Mouse (Mus musculus) left cerebral cortex, adult 11 months (tissue): ENCODE data around the gene Vegfb.
A peak's percentile ranks its signal among the peaks of the same experiment; 100 is the strongest.
"Not testable (repeated sequence)": the region's sequence is repeated elsewhere in the genome, so short reads cannot be mapped to it uniquely, and the experiment has no call there.

Experiments
- DNase-seq: peaks from one replicate; pipeline ENCODE4 v3.0.0; 2022; ENCODE audit warnings: low spot score

Vegfb gene

DNA sequence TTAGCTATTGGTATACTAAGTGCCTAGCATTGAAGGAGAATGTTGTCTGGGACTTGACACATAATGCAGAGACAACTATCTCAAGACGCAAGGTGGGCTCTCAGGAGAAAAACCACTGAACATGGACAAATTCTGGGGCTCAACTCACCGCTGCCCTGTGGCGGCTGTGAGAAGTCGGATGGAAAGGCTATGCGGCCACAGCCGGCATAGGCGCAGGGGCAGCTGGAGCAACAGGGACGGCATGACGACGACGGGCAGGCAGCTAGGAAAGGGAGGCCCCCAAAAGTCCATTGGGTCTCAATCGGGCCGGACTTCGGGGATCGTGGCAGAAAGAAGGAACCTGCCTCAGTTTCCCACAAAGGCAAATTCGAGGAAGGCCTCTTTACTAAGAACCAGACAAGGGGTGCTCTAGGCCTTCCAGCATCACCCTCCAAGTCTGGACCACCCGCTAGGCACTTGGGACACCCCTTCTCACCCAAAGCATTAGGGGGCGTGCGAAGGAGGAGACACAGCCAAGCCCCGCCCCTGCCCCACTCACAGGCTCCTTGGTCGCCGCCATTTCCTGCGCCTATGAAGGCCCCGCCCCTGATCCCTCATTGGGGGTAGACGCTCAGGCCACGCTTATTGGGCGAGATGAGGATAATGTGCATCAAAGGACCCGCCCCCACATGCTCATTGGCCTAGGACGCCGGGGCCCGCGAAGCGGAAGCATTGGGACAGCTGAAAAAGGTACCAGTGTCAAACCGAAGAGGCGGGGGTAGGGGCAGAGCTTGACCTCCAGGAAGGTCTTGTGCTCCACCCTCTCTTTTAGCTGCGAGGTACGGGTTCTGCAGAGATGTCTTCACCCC is 4.8 kb upstream of the Vegfb start, which contains the start of gene Dnajc4:
Dnajc4 (minus strand) TSS at position 562 of the 848 bp plus-strand sequence.
- DNase-seq, result peak; percentile 94

DNA sequence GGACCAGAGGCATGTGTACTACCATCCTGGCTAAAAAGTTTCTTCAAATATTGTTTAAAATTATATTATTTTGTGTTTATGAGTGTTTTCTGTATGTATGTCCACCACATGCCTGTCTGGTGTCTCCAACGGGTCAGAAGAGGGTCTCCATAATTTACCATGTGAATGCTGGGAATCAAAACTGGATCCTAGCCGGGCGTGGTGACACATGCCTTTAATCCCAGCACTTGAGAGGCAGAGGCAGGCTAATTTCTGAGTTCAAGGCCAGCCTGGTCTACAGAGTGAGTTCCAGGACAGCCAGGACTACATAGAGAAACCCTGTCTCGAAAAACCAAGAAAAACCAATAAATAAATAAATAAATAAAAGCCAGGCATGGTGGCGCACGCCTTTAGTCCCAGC is 3.7 kb upstream of the Vegfb start:
- not testable (repeated sequence) for DNase-seq

DNA sequence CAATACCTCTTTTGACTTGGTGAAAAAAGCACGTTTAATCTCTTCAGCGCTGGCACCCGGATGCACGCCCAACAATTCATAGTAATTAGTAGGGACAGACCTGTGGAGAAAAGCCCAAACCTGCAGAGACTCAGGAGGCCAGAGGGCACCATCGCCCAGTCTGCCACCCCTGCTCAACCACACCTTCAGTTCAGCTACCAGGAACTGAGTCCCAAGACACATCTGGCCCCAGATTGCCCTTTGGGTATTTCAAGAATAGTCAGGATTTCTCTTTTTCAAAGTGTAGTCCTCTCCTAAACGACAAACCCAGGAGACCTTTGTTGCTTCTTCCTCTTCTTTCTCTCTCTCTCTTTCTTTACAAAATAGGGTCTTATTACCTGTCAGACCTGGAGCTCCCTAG is 3.3 kb upstream of the Vegfb start:
- DNase-seq, result no peak

DNA sequence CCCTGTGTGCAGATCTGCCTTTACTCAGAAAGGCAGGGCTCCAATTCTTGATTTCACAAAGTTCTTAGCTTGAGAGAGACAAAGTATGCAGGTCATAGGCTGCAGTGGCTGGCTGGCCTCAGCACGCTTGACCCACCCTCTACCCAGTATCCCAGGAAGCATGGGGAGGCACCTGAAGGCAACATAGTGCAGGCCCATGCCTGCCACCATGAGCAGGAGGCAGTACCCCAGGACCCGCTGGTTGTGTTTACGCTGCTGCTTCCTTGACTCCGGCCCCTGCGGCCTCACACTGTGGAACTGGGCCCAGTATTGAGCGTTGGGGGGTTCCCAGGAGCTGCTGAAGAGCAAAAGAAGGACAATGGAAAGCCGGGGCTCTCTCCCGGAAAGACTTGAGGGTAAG is 1.8 kb upstream of the Vegfb start:
- no peak for DNase-seq

DNA sequence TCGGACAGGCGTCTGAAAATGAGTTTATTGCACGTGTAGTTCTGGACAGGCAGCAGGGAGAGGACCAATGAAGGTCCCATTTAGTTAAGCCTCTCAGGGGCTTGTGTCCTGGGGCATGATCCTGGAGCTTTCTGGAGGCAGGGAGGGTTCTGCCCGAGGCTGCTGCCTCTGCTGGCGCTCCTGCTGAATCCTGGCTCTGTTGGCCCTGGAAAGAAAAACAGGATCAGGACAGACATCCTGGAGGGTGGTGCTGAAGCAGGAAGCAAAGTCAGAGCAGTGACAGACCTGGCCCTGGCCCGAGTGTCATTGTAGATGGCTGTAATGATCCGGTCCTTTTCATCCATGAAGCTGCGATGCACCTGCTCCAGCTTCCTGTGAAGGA is 444 bp upstream of the Vegfb start:
- DNase-seq, result no peak

DNA sequence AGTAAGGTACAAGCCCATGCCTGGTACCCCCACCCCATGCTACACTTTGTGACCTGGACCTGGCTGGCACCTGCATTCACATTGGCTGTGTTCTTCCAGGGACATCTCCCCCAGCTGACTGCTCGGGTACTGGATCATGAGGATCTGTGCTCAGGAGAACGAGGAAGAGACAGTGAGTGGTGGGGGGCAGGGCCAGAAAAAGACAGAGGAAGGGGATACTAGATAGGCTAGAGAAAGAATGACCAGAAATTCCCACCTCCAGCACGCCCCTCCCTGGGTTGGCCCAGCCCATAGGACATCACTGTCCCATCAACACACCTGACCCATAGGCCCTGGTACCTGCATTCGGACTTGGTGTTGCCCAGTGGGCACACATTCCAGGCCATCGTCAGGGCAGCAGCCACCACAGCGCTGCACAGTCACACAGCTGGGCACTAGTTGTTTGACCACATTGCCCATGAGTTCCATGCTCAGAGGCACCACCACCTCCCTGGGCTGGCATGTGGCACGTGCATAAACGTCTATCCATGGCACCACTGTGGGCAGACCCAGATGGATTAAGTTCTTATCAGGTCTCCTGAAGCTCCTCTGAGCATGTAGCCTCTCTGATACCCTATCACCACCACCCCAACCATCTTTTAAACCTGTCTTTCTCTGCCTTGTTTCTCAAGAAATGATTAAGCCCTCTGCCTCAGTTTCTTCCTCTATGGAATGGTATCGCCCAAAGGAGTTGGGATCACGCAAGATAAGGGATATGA is 1.3 kb downstream of the Vegfb start:
- no peak for DNase-seq

DNA sequence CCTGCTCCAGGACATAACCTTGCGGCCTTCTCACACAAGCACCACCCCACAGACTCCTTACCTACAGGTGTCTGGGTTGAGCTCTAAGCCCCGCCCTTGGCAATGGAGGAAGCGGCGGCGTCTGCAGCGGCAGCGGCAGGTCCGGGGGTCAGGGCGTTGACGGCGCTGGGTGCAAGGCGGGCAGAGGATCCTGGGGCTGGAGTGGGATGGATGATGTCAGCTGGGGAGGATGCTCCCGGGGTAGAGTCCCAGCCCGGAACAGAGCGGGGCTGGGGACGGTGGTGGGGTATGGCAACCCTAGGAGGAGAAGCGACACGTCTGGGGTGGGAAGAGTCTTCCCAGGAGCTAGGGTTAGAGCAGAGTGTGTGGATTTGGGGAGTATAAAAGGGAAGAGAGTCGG is 2.2 kb downstream of the Vegfb start:
- no peak for DNase-seq

DNA sequence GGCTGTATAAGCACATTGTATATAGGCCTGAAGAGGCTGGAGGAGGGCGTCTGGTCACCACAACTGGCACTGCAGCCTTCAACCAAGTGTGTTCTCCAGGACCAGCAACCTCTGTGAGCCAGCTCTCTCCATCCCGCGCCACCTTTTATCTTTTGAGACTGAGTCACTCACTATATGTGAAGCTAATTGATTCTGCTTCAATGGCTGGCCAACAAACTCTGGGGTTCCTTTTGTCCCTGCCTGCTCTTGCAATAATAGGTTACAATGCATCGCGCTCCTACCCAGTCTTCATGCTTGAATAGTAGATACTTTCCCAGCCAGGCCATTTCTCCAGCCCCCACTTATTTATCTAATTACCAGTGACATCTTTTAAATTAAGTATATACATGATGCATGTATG is 3.8 kb downstream of the Vegfb start:
- DNase-seq, result no peak

DNA sequence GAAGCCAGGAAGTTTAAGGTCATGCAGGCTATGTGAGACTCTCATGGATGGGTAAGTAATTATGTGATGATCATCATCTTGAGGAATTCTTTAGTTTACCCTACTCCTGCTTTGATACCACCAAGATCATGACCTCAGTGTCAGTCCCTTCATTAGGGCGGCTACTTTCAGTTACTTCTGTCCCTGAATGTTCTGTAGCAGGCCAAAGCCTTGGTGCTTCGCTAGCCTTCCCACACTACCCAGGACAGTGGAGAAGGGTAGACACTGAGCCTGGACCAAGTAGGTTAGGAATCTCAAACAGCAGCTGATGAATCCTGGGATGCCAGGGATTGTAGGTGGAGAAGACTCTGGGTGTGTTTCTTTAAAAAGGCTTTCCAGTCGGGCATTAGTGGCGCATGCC is 6.0 kb downstream of the Vegfb start:
- no peak for DNase-seq

DNA sequence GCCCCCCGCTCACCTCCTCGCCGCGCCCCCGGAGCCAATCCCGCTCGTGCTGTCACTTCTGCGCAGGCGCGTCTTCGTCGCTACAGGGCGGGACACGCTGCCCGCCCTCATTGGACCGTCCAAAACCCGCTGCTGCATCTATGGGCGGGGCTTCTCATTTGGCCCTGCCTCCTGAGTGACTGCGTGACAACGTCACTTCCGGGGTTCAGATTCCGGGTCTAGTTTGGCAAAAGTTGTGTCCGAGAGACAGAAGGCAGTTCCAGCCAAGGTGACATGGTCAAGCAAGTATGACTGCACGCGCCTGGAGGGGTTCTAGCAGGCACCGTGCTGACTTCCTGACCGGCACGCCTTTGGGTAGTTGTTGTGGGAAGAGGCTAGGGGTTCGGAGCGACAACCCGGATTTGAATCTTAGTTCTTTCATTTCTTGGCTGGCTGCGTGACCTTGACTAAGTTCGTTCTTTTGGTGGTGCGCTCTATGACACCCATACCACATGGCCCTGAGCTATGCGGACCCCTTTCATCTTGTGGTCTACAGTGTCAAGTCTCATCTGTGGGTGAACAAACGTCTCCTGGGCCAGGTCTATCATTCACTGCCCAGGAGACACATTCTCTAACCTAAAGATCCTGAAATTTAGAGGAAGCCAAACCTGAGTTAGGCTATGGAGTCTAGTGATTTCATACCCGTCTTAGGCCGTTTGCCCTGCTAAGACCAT is 6.9 kb downstream of the Vegfb start, which contains the start of gene Fkbp2:
Fkbp2 (minus strand) TSS at position 121 of the 713 bp plus-strand sequence.
- peak; percentile 98 for DNase-seq

DNA sequence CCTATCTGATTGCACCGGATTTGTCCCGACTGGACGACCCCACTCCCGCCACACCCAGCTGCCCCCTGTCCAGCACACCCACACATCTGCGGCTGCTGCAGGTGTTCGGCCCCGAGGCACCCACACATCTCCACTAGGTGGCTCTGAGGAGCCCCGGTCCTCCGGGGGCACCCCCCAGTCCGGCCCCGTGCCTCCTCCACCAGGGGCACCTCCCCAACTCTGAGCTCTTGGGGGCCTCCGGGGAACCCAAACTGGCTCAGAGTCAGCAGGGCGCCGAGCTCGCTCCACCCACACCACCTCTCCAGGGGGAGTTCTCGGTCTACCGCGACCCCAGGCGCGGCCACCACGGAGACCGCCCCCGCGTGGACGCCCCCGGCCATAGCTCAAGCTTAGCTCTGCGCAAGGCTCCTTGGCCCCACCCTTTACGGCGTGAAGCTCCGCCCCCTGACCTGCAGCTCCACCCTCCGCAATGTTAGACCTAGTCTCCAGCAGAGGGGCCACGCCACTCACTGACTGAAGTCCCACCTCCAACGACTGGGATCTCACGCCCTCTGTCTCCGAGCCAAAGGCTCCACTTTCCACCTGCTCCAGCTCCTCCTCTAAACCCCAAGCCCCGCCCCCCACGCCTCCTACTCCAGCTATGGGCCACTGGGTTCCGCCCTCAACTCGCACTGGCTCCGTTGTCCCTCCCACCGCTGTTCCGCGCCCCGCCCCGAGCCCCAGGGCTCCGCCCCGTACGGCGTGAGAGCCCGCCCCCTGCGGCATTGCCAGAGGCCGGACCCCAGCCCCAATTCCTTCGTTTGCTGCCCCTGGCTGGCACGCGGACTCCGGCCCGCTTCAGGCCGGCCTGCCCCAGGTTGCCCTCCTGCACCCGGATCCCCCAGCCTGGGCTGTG is 7.7 kb downstream of the Vegfb start:
- peak; percentile 98 for DNase-seq

DNA sequence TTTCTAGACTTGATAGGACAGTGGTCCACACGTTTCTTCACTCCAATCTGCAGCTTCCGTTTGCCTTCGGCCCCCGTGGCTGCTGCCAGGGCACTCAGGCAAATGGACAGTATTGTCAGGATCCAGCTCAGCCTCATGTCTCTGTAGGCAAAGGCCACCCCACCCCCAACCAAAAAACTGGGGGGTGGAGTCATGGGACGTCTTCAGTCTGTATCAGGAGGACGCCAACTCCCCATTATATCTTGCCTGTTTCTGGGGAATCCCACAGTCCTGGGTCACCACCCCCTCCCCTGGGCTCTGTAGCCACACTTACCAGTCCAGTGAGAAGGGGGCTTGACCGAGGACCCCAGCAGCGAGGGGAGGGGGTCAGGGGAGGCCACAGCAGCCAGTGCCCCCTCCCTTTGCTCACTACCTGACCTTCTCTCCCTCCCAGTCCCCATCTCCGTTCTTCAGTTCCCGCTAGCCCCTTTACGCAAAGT is 8.4 kb downstream of the Vegfb start:
- DNase-seq, result no peak

DNA sequence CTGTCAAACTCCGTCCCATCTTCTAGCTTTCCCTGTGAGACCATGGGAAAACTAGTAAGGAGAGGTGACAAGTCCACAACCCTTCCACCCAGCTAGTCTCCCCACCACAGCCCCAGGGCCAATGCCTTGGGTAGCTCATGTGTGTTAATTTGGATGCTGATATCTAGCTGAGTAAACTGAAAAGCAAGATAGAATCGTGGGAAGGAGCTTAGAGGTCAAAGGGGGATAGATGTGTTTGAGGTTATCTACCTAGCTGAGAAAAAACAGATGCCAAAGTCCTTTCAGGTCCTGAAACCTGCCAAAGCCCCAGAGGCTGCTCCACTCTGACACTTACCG is 8.8 kb downstream of the Vegfb start:
- no peak for DNase-seq

DNA sequence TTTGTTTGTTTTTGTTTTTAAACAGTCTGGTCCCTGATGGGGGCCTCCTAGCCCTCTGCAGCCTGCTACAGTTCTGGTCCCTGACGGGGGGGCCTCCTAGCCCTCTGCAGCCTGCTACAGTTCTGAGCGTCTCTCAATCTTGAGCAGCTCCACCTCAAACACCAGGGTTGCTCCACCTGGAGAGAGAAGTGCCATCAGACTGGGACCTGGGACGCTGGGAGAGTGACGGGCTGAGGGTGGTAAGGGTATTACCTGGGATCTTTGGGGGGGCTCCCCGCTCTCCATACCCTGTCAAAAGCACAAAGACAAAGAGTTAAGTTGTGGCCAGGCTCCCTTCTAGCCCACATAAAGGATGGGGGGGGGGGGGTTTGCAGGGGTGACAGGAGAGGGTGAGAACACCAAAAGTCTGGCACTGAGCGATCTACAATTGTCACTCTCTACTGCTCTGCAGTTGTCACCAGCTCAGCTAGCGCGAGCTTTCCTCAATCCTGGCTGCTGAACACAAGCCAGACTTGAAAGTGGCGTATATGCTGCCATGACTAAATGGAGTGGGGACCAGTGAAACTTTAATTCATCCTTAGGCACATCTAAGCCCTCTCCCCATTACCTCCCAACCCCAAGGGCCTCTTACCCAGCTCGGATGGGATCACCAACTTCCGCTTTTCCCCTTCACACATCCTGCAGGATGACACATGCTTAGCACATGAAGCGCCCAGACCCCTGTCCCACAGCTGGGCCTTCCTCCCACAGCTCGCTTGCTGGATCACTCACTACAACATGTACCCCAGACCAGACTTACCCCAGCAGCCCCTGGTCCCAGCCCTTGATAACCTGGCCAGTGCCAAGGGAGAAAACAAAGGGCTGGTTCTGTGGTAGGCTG is 9.5 kb downstream of the Vegfb start:
- no peak for DNase-seq

DNA sequence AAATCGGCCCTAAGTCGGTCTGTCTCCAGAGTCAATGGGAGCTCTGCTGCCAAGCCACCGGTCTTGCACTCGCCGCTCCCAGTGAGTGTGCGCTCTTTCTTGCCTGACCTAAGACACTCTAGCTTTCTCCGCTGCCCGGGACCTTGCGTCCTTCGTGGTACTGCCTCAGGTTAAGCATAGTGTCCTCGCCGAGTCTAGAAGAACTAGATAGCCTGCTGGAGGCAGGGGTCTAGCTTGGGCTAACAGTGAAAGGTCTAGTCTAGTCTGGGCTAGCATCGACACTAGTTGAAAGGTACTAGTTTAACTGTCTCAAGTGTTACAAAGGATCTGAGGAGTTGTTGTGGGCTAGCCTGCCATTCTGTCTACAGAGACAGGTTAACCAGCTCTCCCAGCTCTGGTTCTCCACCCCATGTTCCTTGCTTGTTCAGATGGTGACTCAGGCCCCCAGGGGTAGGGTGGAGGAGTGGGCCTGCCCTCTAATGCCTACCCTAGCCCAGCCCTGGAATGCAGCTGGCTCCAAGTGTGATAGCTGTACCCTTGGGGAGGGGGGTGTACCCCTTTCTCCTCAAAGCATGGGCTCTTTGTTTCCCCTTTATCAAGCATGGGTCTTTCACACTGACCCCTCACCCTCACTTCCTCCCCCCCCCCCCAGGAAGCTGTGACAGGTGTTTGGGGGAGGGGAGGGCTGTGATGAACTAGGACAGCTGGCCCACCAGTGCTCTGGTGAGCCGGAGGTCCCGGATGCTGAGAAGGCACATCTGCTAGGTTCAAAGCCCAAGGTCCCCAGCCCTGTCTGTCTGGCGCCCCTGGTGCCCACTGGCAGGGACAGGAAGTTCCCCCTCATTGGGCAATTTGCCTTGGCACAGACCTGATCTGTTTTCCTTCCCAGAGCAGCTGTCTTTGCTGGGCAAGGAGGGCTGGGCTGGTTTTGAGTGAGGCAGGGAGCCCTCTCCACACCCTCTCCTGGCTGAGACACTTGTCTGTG is 11.6 kb downstream of the Vegfb start, which contains the start of gene Plcb3:
Plcb3 (minus strand) TSS at position 934 of the 985 bp plus-strand sequence.
- DNase-seq, result no peak

DNA sequence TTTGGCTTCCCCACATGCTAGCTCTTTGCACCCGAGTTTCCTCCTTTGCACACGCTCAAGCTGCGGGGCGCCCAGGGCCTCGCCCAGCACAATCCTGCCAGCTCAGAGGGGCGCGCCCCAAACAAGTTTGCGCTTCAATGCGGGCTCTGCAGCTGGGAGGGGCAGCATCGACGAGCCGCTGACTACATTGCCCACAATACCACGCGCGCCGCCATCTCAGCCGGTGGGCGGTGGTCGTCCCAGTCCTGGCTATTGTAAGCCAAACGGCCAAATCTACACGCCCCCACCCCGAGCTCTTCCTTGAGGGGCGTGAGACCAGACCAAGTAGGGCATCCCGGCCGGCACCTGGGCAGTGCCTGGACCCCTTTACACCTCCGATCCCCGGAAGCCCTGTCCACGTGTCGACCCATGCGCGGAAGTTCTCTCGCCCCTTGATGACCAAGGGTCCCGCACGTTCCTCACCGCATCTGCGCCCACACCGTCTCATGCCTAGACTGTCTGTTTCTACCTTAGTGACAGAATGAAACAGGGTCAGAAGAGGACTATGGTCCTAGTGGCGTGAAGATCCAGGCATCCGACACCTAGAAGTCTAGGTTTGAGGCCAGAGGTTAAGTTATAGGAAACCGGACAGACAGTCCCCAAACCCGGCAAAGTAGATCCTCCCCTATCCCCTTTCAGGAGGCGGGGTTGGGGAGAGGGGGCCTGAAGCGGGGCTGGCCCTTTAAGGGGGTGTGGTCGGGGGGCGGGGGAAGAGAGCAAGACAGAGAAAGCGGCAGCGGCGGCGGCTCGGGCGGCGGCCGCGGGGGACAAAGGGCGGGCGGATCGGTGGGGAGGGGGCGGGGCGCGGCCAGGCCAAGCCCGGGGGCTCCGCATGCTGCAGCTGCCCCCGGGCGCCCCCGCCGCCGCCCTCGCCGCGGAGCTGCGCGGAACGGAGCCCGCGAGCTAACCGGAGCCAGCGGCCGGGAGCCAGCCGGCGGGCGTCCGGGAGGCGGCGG is 12.9 kb downstream of the Vegfb start, which contains the start of gene Ppp1r14b:
Ppp1r14b (plus strand) TSS at position 758 of the 995 bp plus-strand sequence.
- no peak for DNase-seq

DNA sequence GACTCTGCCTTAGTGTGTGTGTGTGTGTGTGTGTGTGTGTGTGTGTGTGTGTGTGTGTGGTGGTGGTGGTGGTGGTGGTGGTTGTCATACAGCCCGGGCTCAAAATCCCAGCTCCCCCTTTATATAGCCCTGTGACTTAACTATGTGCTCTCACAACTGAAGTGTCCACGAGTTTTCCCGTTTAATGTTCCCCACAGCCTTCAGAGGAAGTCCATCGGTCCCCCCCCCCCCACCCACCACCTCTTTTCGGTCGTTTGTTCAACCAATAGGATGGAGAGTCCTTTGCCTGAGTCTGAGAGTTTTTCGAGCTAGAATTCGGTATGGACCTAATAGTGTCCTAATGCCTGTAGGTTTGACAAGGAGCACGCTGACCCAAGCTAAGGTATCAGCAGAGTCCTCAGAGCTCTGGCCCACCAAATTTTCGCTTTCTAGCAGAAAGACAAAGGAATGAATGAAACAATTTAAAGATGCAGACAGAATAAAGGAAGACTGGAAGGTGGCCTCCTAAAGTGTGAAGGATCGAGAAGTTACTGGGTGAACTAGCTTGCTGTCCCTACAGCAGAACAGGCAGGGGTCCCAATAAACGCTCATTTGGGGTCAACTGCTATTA is 13.8 kb downstream of the Vegfb start:
- DNase-seq, result no peak
